Mouse (Mus musculus) cerebellum, adult 11-12 months (tissue): Measurements from ENCODE around the gene Npnt.

Source experiments
- DNase-seq: peaks from one replicate; pipeline ENCODE4 v3.0.0; 2022

Gene Npnt

GRCm38 (mm10) chr3:132949791-132950528 lies at the start of gene Npnt:
Npnt (minus strand) TSS chr3:132950291.
- DNase-seq, result no peak

GRCm38 (mm10) chr3:132996299-132996698 lies 46.2 kb upstream of the Npnt start:
- DNase-seq, result no peak

- DNase-seq, result no peak
These were observed 45.8 kb upstream of the Npnt start for GRCm38 (mm10) chr3:132995904-132996267.

- DNase-seq, result no peak
These were observed 45.2 kb upstream of the Npnt start for GRCm38 (mm10) chr3:132995172-132995903.

GRCm38 (mm10) chr3:132986188-132986587 lies 36.1 kb upstream of the Npnt start:
- DNase-seq, result no peak

GRCm38 (mm10) chr3:132983845-132984485 lies 33.9 kb upstream of the Npnt start:
- DNase-seq, result no peak

GRCm38 (mm10) chr3:132981968-132982367 lies 31.9 kb upstream of the Npnt start:
- no peak for DNase-seq

GRCm38 (mm10) chr3:132979781-132980461 lies 29.8 kb upstream of the Npnt start:
- DNase-seq, result no peak

- DNase-seq, result no peak
These were observed 16.2 kb upstream of the Npnt start for GRCm38 (mm10) chr3:132966255-132966654.

- DNase-seq, result no peak
These were observed 14.8 kb upstream of the Npnt start for GRCm38 (mm10) chr3:132964715-132965507.

GRCm38 (mm10) chr3:132962631-132963361 lies 12.7 kb upstream of the Npnt start:
- DNase-seq, result no peak

GRCm38 (mm10) chr3:132950529-132950880 lies 414 bp upstream of the Npnt start:
- no peak for DNase-seq

- no peak for DNase-seq
These were observed 706 bp downstream of the Npnt start for GRCm38 (mm10) chr3:132949380-132949790.

- no peak for DNase-seq
These were observed 1.7 kb downstream of the Npnt start for GRCm38 (mm10) chr3:132948298-132948795.

- no peak for DNase-seq
These were observed 4.0 kb downstream of the Npnt start for GRCm38 (mm10) chr3:132946086-132946485.

- DNase-seq, result no peak
These were observed 4.4 kb downstream of the Npnt start for GRCm38 (mm10) chr3:132945669-132946068.

GRCm38 (mm10) chr3:132944609-132945008 lies 5.5 kb downstream of the Npnt start:
- DNase-seq, result no peak

- no peak for DNase-seq
These were observed 5.9 kb downstream of the Npnt start for GRCm38 (mm10) chr3:132944193-132944592.

GRCm38 (mm10) chr3:132942778-132943177 lies 7.3 kb downstream of the Npnt start:
- no peak for DNase-seq

- DNase-seq, result no peak
These were observed 9.7 kb downstream of the Npnt start for GRCm38 (mm10) chr3:132940181-132940990.

- no peak for DNase-seq
These were observed 11.1 kb downstream of the Npnt start for GRCm38 (mm10) chr3:132939006-132939405.
